Mouse (Mus musculus): ENCODE data around the gene Pla2g1b. TPM values are rescaled to one million over a fixed set of nuclear protein-coding genes. Genes with fewer than 3 reads are reported as not detected.
"Not testable (repeated sequence)": the region's sequence is repeated elsewhere in the genome, so short reads cannot be mapped to it uniquely, and the experiment has no call there.

Pla2g1b gene
- total RNA-seq (2022) = not detected

- DNase-seq (ENCODE audit: low spot score in 2 of 2) = no peak
These were observed at the start of gene Pla2g1b for GRCm38 (mm10) chr5:115465642-115466420. Pla2g1b (plus strand) TSS chr5:115466262.

GRCm38 (mm10) chr5:115428831-115429358 lies 37.2 kb upstream of the Pla2g1b start:
- DNase-seq (ENCODE audit: low spot score in 2 of 2) = no peak

- DNase-seq (ENCODE audit: low spot score in 2 of 2) = no peak
These were observed 36.5 kb upstream of the Pla2g1b start, which contains the start of gene Msi1 for GRCm38 (mm10) chr5:115429359-115430186. Msi1 (plus strand) TSS chr5:115429599.

- DNase-seq (ENCODE audit: low spot score in 2 of 2) = no peak
These were observed 35.7 kb upstream of the Pla2g1b start for GRCm38 (mm10) chr5:115430187-115430960.

- DNase-seq (ENCODE audit: low spot score in 2 of 2) = no peak
These were observed 34.8 kb upstream of the Pla2g1b start for GRCm38 (mm10) chr5:115431061-115431897.

- no peak for DNase-seq (ENCODE audit: low spot score in 2 of 2)
These were observed 34.2 kb upstream of the Pla2g1b start for GRCm38 (mm10) chr5:115431898-115432259.

- no peak for DNase-seq (ENCODE audit: low spot score in 2 of 2)
These were observed 33.7 kb upstream of the Pla2g1b start for GRCm38 (mm10) chr5:115432395-115432794.

GRCm38 (mm10) chr5:115433191-115433590 lies 32.9 kb upstream of the Pla2g1b start:
- DNase-seq (ENCODE audit: low spot score in 2 of 2) = no peak

- no peak for DNase-seq (ENCODE audit: low spot score in 2 of 2)
These were observed 31.7 kb upstream of the Pla2g1b start for GRCm38 (mm10) chr5:115434280-115434852.

GRCm38 (mm10) chr5:115434853-115435754 lies 31.0 kb upstream of the Pla2g1b start:
- no peak for DNase-seq (ENCODE audit: low spot score in 2 of 2)

GRCm38 (mm10) chr5:115435755-115436379 lies 30.2 kb upstream of the Pla2g1b start:
- no peak for DNase-seq (ENCODE audit: low spot score in 2 of 2)

GRCm38 (mm10) chr5:115436421-115437124 lies 29.5 kb upstream of the Pla2g1b start:
- DNase-seq (ENCODE audit: low spot score in 2 of 2) = peak; percentile 71 to 95

GRCm38 (mm10) chr5:115437242-115437944 lies 28.7 kb upstream of the Pla2g1b start:
- no peak for DNase-seq (ENCODE audit: low spot score in 2 of 2)

GRCm38 (mm10) chr5:115437945-115438315 lies 28.1 kb upstream of the Pla2g1b start:
- DNase-seq (ENCODE audit: low spot score in 2 of 2) = no peak

- DNase-seq (ENCODE audit: low spot score in 2 of 2) = no peak
These were observed 27.4 kb upstream of the Pla2g1b start for GRCm38 (mm10) chr5:115438667-115439066.

GRCm38 (mm10) chr5:115441205-115441849 lies 24.7 kb upstream of the Pla2g1b start:
- peak; percentile 47 to 66 for DNase-seq (ENCODE audit: low spot score in 2 of 2)

- DNase-seq (ENCODE audit: low spot score in 2 of 2) = not testable (repeated sequence)
These were observed 23.4 kb upstream of the Pla2g1b start for GRCm38 (mm10) chr5:115442663-115443062.

Data from left cerebral cortex, adult 8-10 months (tissue).